Comparison of ENCODE assay signal across 25 mouse cellular contexts in the genomic region with DNA sequence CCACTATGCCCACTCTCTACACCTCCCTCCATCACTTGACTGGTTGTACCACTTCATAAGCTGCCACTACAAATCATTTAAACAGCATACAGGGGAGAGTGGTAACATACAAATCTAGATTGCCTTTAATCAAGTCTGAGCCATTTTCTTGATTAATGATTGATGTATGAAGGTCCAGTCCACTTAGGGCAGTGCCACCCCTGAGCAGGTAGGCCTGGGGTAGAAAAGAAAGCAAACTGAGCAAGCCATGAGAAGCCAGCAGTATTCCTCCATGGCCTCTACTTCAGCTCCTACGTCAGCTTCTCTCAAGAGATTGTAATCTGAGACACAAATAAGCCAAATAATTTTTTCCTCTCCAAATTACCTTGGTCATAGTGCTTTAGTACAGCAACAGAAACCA. TPM values are rescaled to one million over a fixed set of nuclear protein-coding genes. Genes with fewer than 3 reads are reported as not detected.
DNase-seq lines count a peak whose midpoint lies in the region; ATAC-seq and TF ChIP-seq lines count a peak whose summit lies in the region.
"Had no signal": no experiment of that assay in that cellular context is flagged by ENCODE, and none has a peak within 500 bp of the region (broad histone marks: within the 10 kb centered on the region; RNA-seq: fewer than 3 reads in every experiment).

No protein-coding gene starts in this region.

- H3K9ac ChIP-seq in kidney, embryonic 15.5 days: no peak overlapping the region
- no peak overlapping the region for H3K9ac ChIP-seq in kidney, postnatal 0 days (ENCODE audit: low read depth, low read length)
- no peak overlapping the region for H3K9ac ChIP-seq in liver, adult 2 months (ENCODE audit: low read depth, low read length)
- H3K9ac ChIP-seq in liver, postnatal 0 days (replicated peaks): no peak overlapping the region
- H3K9ac ChIP-seq: embryonic facial prominence, embryonic 12.5 days; forebrain, embryonic 13.5 days had no signal

- ATAC-seq in kidney, embryonic 15.5 days (replicated peaks; ENCODE audit: low FRiP score): peak; percentile 56; the same call in 1 of the 2 replicates
- ATAC-seq in kidney, postnatal 0 days (replicated peaks; ENCODE audit: low FRiP score, low read depth): peak; percentile 74
- no peak for ATAC-seq in liver, postnatal 0 days
- ATAC-seq: activated CD4-positive, CD25-positive, alpha-beta regulatory T cell, adult 4 months; CD4-positive, CD25-positive, alpha-beta regulatory T cell, adult 4 months; forebrain, embryonic 13.5 days; Patski had no signal

- TF ChIP-seq POLR2A in kidney, adult 2 months (IDR thresholded peaks at IDR 0.05; ENCODE audit: low read depth, low read length): no peak
- TF ChIP-seq POLR2A in liver, adult 2 months (IDR thresholded peaks at IDR 0.05; ENCODE audit: extremely low read depth, insufficient read depth, low read length): no peak

- DNase-seq in kidney, adult 2 months: peak; percentile 52
- DNase-seq in kidney, postnatal 14 days: no peak
- no peak for DNase-seq in kidney, postnatal 4 days
- no peak for DNase-seq in kidney, postnatal 0 days (ENCODE audit: low spot score)
- no peak for DNase-seq in kidney, postnatal 10 days
- DNase-seq in liver, adult 2 months (ENCODE audit: extremely low read depth, low read depth, low spot score): peak; percentile 43
- DNase-seq in liver, postnatal 0 days: no peak
- DNase-seq: adrenal gland, adult 8-10 months; adrenal gland, postnatal 14 days; adrenal gland, postnatal 36 days; B cell, adult 2 months; cerebellum, adult 11-12 months; cerebellum, adult 2 months; cerebellum, adult 9-10 months; cerebellum, postnatal 10 days; cerebellum, postnatal 25 days had no signal

- no peaks in the 10 kb centered on the region for H3K79me2 ChIP-seq in liver, adult 2 months (ENCODE audit: control insufficient read depth, insufficient read depth, low read length)

- 35% methylated on average over 1 of the region's 1 CpGs for WGBS in kidney, adult 2 months
- 56% methylated on average over 1 of the region's 1 CpGs for WGBS in kidney, embryonic 15.5 days
- WGBS in kidney, postnatal 0 days: 48% methylated on average over 1 of the region's 1 CpGs
- WGBS in liver, adult 2 months: 64% methylated on average over 1 of the region's 1 CpGs
- 67% methylated on average over 1 of the region's 1 CpGs for WGBS in liver, postnatal 0 days (ENCODE audit: insufficient replicate concordance)

- TF ChIP-seq CTCF in kidney, adult 2 months (conservative IDR thresholded peaks at IDR 0.05; ENCODE audit: insufficient read depth, insufficient read length, low read depth, low read length): no peak
- TF ChIP-seq CTCF in kidney, postnatal 0 days (IDR thresholded peaks at IDR 0.05; ENCODE audit: low read depth): no peak
- no peak for TF ChIP-seq CTCF in liver, adult 2 months (IDR thresholded peaks at IDR 0.05; ENCODE audit: low read depth, low read length)
- no peak for TF ChIP-seq CTCF in liver, postnatal 0 days (IDR thresholded peaks at IDR 0.05; ENCODE audit: low read depth)

- peaks cover 20% of the 10 kb centered on the region; the same call in 1 of the 2 replicates for H3K4me1 ChIP-seq in kidney, adult 2 months (ENCODE audit: control insufficient read depth, insufficient read depth, low read length)
- H3K4me1 ChIP-seq in kidney, embryonic 15.5 days: no peaks in the 10 kb centered on the region
- no peaks in the 10 kb centered on the region for H3K4me1 ChIP-seq in kidney, postnatal 0 days (replicated peaks; ENCODE audit: insufficient read depth, low read length)
- H3K4me1 ChIP-seq in liver, adult 2 months (ENCODE audit: control insufficient read depth, insufficient read depth, low read length): peaks cover 8% of the 10 kb centered on the region
- no peaks in the 10 kb centered on the region for H3K4me1 ChIP-seq in liver, postnatal 0 days (ENCODE audit: insufficient read depth)
- H3K4me1 ChIP-seq: embryonic facial prominence, embryonic 10.5 days; embryonic facial prominence, embryonic 12.5 days; forebrain, embryonic 13.5 days had no signal

- H3K27me3 ChIP-seq in kidney, adult 2 months (replicated peaks; ENCODE audit: control insufficient read depth, insufficient read depth, low read length): no peaks in the 10 kb centered on the region
- no peaks in the 10 kb centered on the region for H3K27me3 ChIP-seq in kidney, embryonic 15.5 days
- H3K27me3 ChIP-seq in kidney, postnatal 0 days (ENCODE audit: insufficient read depth, low read length): no peaks in the 10 kb centered on the region
- H3K27me3 ChIP-seq in liver, adult 2 months (ENCODE audit: control insufficient read depth, insufficient read depth, low read length): no peaks in the 10 kb centered on the region
- no peaks in the 10 kb centered on the region for H3K27me3 ChIP-seq in liver, postnatal 0 days (ENCODE audit: insufficient read depth, low read length)
- H3K27me3 ChIP-seq: CH12.LX; embryonic facial prominence, embryonic 12.5 days; forebrain, embryonic 13.5 days; Patski had no signal

- no peaks in the 10 kb centered on the region for H3K9me3 ChIP-seq in kidney, embryonic 15.5 days (replicated peaks)
- H3K9me3 ChIP-seq in kidney, postnatal 0 days (replicated peaks; ENCODE audit: low read length): no peaks in the 10 kb centered on the region
- no peaks in the 10 kb centered on the region for H3K9me3 ChIP-seq in liver, postnatal 0 days (ENCODE audit: low read length)
- H3K9me3 ChIP-seq: embryonic facial prominence, embryonic 10.5 days; embryonic facial prominence, embryonic 12.5 days; forebrain, embryonic 13.5 days; G1E had no signal

- no peak overlapping the region for H3K4me2 ChIP-seq in kidney, embryonic 15.5 days
- no peak overlapping the region for H3K4me2 ChIP-seq in kidney, postnatal 0 days (ENCODE audit: low read length)
- no peak overlapping the region for H3K4me2 ChIP-seq in liver, postnatal 0 days (ENCODE audit: low read depth, low read length)
- H3K4me2 ChIP-seq: embryonic facial prominence, embryonic 12.5 days; forebrain, embryonic 13.5 days had no signal

- peak overlapping the region; percentile 88 for H3K27ac ChIP-seq in kidney, adult 2 months (ENCODE audit: insufficient read depth, low read depth, low read length)
- peak overlapping the region; percentile 18; the same call in 1 of the 2 replicates for H3K27ac ChIP-seq in kidney, embryonic 15.5 days
- no peak overlapping the region for H3K27ac ChIP-seq in kidney, postnatal 0 days
- H3K27ac ChIP-seq in liver, adult 2 months (replicated peaks; ENCODE audit: insufficient read depth, low read depth, low read length): no peak overlapping the region
- H3K27ac ChIP-seq in liver, postnatal 0 days (ENCODE audit: low read depth): no peak overlapping the region
- H3K27ac ChIP-seq: embryonic facial prominence, embryonic 10.5 days; embryonic facial prominence, embryonic 12.5 days; forebrain, embryonic 13.5 days had no signal

- no peaks in the 10 kb centered on the region for H3K36me3 ChIP-seq in kidney, adult 2 months (ENCODE audit: control insufficient read depth, insufficient read depth, low read length)
- no peaks in the 10 kb centered on the region for H3K36me3 ChIP-seq in kidney, embryonic 15.5 days
- H3K36me3 ChIP-seq in kidney, postnatal 0 days (ENCODE audit: insufficient read depth, low read length): no peaks in the 10 kb centered on the region
- H3K36me3 ChIP-seq in liver, adult 2 months (ENCODE audit: control insufficient read depth, insufficient read depth, low read length): no peaks in the 10 kb centered on the region
- no peaks in the 10 kb centered on the region for H3K36me3 ChIP-seq in liver, postnatal 0 days (replicated peaks; ENCODE audit: insufficient read depth, low read length)
- H3K36me3 ChIP-seq: embryonic facial prominence, embryonic 10.5 days; embryonic facial prominence, embryonic 12.5 days; G1E had no signal

- TF ChIP-seq EP300 in liver, postnatal 0 days (IDR thresholded peaks at IDR 0.05; ENCODE audit: low read depth): no peak

- no peak overlapping the region for H3K4me3 ChIP-seq in kidney, adult 2 months (ENCODE audit: insufficient read depth, low read depth, low read length)
- no peak overlapping the region for H3K4me3 ChIP-seq in kidney, embryonic 15.5 days (replicated peaks)
- H3K4me3 ChIP-seq in kidney, postnatal 0 days (replicated peaks; ENCODE audit: low read depth, low read length): no peak overlapping the region
- no peak overlapping the region for H3K4me3 ChIP-seq in liver, adult 2 months (ENCODE audit: insufficient read depth, low read depth, low read length)
- no peak overlapping the region for H3K4me3 ChIP-seq in liver, postnatal 0 days (ENCODE audit: low read depth, low read length)
- H3K4me3 ChIP-seq: embryonic facial prominence, embryonic 10.5 days; embryonic facial prominence, embryonic 12.5 days; forebrain, embryonic 13.5 days had no signal

RNA-seq across cellular contexts. Expression of a gene that starts 26.5 kb away (rescaled TPM):
- 3.6 and 3.7 TPM in 2 replicates for polyA plus RNA-seq in kidney, adult 2 months (2012; rRNA removed)
- 7.3 and 9.2 TPM in 2 replicates for polyA plus RNA-seq in kidney, embryonic 15.5 days (2015; fragmentation: Nextera tagmentation; extraction: Ambion mirVana)
- polyA plus RNA-seq in kidney, postnatal 0 days (2015; fragmentation: Nextera tagmentation; extraction: Ambion mirVana): 7.2 and 7.4 TPM in 2 replicates
- total RNA-seq in liver, adult 2 months (2014; rRNA removed): 3.6 and 4.1 TPM in 2 replicates
- 1.3 and 1.5 TPM in 2 replicates for polyA plus RNA-seq in liver, adult 2 months (2012; rRNA removed)
- polyA plus RNA-seq in liver, postnatal 0 days (2015; fragmentation: Nextera tagmentation; extraction: Ambion mirVana): 1.7 and 2.1 TPM in 2 replicates

Comparison
In these comparisons a context has a peak if more than half of its experiments do, and no peak if none do; other contexts are left out.
1. DNase-seq: peak in kidney, adult 2 months (single experiment) and liver, adult 2 months (single experiment); none in kidney, postnatal 14 days (single experiment), kidney, postnatal 4 days (0 of 2), kidney, postnatal 0 days (single experiment), kidney, postnatal 10 days (single experiment) and liver, postnatal 0 days (single experiment).
2. H3K27ac ChIP-seq: peak in kidney, adult 2 months (single experiment) and kidney, embryonic 15.5 days (single experiment); none in kidney, postnatal 0 days (single experiment), liver, adult 2 months (single experiment) and liver, postnatal 0 days (single experiment).